Mouse (Mus musculus) brown adipose tissue, adult 24 weeks (tissue): ENCODE measurements around the gene Rsu1. TPM values are rescaled to one million over a fixed set of nuclear protein-coding genes. Genes with fewer than 3 reads are reported as not detected.

ENCODE experiments used
- H3K27ac ChIP-seq: fragments of 200-500 bp; replicated peaks from 2 replicates; pipeline ENCODE4 v1.5.1; 2012; ENCODE audit warnings: low read depth, mild to moderate bottlenecking, low read length
- H3K4me1 ChIP-seq: fragments of 200-500 bp; 2 replicates; pipeline ENCODE4 v1.6.1; 2012; ENCODE audit warnings: low read length, mixed read lengths; ENCODE audit not compliant: control insufficient read depth, insufficient read depth, insufficient read length
- H3K4me3 ChIP-seq: fragments of 200-500 bp; 2 replicates; pipeline ENCODE4 v1.5.1; 2012; ENCODE audit warnings: low read depth, mild to moderate bottlenecking, low read length, moderate library complexity; ENCODE audit not compliant: insufficient read depth
- polyA plus RNA-seq: library from polyadenylated mRNA; stranded (reverse); fragments of >200 nt; gene quantifications from 2 replicates; pipeline ENCODE4 v1.2.4, GENCODE M21; 2012; ENCODE audit not compliant: missing spikeins, insufficient read depth, insufficient read length

The Rsu1 gene
- polyA plus RNA-seq, 1 experiment: 59.4 TPM

DNA sequence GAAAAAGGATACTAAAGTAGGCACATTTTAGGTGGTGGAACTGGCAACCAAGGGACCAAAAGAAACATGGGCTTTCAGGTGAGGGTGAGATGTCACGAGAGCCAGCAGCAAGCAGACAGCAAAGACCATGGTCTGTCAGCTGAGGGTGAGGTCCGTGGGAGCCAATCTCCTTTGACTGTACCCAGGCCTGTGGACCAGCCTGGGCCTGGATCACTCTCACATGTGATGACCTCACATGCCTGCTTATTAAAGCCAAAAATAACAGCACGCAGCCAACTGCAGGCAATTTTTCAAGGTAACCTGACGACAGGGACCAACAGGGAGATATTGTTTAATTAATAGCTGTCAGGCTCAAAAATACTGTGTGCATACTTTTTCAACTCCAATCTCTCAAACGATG lies 35.5 kb downstream of the Rsu1 start:
- Histone ChIP-seq H3K4me1 (no peaks in the 10 kb centered on the region), H3K4me3 (no peak overlapping the region), H3K27ac (no peak overlapping the region)

DNA sequence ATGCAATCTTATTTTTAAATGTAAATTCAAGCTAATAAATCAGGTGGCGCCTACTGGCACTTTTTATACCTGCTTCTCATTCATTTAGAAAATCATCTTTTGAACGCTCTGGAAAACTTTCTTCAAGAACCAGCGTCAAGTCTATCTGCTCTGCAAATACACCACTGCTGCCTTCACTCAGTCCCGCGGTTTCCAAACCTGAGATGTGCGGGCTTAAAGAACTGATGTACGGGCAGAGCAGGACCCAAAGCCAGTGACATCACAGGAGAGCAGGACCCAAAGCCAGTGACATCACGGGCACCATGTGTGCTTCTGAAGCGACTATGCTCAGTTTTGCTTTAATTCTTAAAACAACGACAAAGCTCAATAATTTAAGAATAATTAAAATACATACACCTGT lies 36.4 kb downstream of the Rsu1 start:
- Histone ChIP-seq H3K4me1 (no peaks in the 10 kb centered on the region), H3K4me3 (no peak overlapping the region), H3K27ac (no peak overlapping the region)

DNA sequence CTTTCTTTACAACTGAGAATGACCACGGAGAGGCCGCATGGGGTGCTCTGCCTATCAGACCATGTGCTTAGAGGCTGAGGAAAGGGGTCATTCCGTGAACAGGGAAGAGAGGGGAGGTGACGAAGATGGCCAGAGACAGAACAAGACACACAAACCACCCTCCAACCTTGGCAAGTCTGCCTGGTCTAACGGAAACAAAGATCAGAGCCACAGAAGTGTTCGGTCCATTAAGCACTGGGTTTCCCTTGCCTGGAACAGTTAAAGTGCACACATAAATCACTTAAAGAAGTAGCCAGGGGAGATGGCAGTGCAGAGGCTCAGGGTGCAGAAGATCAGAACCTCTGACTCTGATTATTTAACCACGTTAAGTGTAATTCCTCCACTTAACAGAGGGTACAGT lies 37.3 kb downstream of the Rsu1 start:
- Histone ChIP-seq H3K4me3 (no peak overlapping the region), H3K4me1 (0 out of 2 replicates have a peak, but pooled peaks cover 2% of the 10 kb centered on the region), H3K27ac (no peak overlapping the region)

DNA sequence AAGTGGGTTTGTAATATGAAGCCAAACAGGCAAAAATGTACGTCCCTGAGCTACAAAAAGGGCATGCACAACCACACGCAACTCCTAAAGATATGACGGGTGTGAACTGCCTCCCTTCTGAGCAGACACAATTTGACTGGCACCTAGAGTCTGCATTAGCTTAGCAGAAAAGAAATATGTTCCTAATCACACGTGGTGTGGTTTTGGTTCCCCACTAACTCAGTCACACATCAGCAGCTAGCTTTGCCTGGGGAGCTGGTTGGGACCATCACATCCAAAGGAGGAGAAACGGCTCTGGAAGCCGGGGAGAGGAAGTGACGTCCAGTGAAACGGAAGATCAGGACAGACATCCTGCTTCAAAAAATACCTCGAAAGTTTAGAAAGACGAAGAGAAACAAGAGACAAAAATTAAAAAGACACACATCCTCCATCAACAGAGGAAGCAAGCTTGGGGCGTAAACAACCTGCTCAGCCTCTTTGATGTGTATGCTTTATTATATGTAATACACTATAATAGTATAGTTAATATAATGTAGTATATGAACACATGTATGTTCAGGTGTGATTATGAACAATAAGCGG lies 37.9 kb downstream of the Rsu1 start:
- H3K27ac ChIP-seq: no peak overlapping the region

DNA sequence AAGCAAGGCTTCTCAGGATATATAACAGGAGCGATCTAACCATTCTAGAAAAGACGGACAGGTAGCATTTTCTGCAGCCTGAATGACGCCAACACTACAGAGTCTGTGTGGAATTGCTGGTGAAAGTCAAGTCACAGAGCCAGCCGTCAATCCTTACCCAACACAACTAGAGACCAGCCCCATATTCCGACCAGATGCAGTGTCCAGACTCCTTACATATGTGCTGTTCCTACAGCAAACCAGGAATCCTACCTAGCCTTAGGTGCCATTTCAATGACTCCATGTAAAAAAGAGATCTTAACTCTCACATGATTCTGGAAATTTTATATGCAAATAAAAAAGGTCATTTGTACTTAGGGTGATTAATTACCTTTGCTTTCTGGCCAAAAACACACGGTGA lies 38.9 kb downstream of the Rsu1 start:
- H3K4me3 ChIP-seq: no peak overlapping the region
- no peak overlapping the region for H3K27ac ChIP-seq
- H3K4me1 ChIP-seq: 0 out of 2 replicates have a peak, but pooled peaks cover 2% of the 10 kb centered on the region

More for the DNA sequence above, 37.9 kb downstream of the Rsu1 start:
- H3K4me3 ChIP-seq: no peak overlapping the region
- 0 out of 2 replicates have a peak, but pooled peaks cover 2% of the 10 kb centered on the region for H3K4me1 ChIP-seq

DNA sequence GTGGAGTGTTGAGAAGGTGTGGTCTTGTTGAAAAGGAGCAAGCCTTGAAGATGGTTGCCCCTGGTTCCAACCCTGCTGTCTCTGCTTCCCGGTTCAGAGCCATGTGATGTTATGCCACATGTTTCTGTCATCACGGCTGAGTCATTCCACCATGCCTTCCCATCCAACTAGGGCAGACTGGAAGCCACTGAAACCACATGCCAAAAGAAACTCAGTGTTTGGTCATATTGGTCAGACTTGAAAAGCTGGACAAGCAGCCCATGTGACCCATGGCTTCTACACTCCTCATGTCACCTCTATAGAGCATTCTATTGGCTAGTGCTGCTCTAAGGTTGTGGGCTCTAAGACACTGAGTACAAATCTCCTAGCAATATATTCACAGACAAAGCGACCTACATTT lies 41.5 kb downstream of the Rsu1 start:
- 0 out of 2 replicates have a peak, but pooled peaks cover 4% of the 10 kb centered on the region for H3K4me1 ChIP-seq
- H3K27ac ChIP-seq: 0 out of 2 replicates have a peak overlapping the region, but pooled peaks have one; percentile 20
- H3K4me3 ChIP-seq: no peak overlapping the region

DNA sequence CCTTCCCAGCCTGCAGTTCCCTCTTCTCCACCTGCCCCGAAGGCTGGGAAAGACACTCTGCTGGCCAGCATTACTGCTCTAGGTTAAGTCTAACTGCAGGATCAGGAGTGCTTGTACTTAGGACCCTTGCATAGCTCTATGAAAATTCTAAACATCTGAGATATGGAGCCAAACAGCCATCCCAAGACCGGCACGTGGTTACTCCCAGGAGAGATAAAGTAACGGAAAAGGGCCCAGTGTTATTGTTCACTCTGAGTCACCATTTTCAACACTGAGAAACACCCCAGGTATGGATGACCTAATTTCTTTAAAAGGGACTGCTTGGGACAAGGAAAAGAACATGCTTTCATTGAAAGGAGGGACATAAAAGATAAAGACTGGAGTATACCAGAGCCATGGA lies 45.2 kb downstream of the Rsu1 start:
- no peak overlapping the region for H3K27ac ChIP-seq
- H3K4me1 ChIP-seq: 0 out of 2 replicates have a peak, but pooled peaks cover 4% of the 10 kb centered on the region
- H3K4me3 ChIP-seq: no peak overlapping the region

DNA sequence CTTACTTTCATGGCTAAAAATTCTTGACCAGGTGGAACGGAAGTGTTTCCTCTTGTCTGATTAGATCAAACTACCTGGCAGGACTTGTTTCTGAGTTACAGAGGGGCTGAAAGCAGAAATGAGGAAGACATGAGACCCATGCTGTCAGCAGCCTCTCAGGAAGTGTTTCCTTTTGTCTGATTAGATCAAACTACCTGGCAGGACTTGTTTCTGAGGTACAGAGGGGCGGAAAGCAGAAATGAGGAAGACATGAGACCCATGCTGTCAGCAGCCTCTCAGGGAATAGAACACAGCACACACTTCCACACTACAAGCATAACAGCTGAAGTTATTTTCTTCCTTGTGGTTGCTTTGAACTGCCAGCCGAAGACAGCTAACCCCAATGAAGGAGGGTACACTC lies 46.7 kb downstream of the Rsu1 start:
- Histone ChIP-seq H3K4me1 (0 out of 2 replicates have a peak, but pooled peaks cover 3% of the 10 kb centered on the region), H3K4me3 (no peak overlapping the region), H3K27ac (no peak overlapping the region)

DNA sequence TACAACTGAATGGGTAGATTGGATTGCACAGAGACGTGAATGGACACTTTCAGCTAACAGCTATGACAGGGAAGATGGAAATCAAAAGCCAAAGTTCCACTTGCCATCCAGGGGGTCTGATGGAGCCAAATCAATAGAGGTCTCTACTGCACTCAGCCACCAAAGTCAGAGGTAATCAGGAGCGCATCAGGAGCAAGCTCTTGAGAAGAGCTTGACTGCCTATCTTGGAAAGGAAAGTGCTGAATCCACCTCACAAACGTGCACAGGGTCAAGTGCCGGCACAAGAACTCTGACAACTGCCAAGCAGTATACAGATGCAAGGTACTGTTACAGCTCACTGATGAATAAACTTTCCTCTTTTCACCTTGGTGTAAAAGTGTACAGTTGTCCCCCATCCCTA lies 47.8 kb downstream of the Rsu1 start:
- H3K4me1 ChIP-seq: 0 out of 2 replicates have a peak, but pooled peaks cover 2% of the 10 kb centered on the region
- no peak overlapping the region for H3K4me3 ChIP-seq

DNA sequence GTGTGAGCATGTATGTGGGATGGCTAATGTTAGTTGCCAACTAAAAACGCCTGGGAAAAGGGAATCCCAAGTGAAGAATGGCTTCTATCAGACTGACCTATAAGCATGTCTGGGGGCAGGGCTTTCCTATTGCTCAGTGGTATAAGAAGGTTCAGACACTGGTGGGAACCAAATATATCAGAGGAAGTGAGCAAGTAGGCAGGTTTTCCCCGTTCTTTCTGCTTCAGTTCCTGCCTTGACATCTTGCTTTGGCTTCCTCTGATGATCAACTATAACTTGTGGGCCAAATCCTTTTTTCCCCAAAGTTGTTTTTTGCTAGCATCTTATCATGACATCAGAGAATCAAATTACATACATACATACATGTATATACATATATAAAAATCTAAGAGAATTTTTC lies 51.1 kb downstream of the Rsu1 start:
- Histone ChIP-seq H3K4me1 (no peaks in the 10 kb centered on the region), H3K4me3 (no peak overlapping the region), H3K27ac (no peak overlapping the region)

More for the DNA sequence above, 47.8 kb downstream of the Rsu1 start:
- H3K27ac ChIP-seq: no peak overlapping the region

DNA sequence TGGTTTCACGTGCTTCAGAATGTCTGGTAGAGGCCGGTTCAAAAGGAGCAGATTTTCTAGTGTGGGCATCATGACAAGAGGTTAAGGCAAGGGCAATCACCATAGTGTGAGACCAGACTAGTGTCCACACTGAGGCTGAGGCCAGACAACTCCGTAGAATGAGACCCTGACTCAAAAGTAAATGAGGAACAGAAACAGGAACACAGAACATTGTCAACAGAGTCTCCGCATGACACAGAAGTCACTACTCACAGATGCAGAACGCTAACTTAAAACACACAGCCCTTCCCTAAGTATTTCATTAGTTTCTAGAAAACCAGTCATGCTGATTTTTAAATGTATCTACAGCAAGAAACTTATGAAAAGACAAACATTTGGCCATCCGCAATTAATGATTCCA lies 53.1 kb downstream of the Rsu1 start:
- no peaks in the 10 kb centered on the region for H3K4me1 ChIP-seq
- H3K4me3 ChIP-seq: no peak overlapping the region
- no peak overlapping the region for H3K27ac ChIP-seq

DNA sequence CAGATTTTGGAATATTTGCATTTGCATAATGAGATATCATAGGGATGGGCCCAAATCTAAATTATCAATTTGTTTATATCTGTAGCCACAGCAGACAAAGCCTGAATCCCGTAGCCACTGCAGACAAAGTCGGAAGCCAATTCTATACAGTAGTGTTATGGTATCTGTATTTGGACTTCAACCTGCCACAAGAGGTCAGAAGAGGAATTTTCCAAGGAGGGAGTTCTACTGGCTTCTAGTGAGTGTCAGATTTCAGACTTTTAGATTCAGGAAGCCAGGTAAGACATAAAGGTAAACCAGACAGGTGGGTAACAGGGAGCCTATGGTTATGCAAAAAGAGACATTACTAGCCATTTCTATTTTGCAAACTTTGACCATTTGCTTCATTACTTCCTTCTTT lies 64.4 kb downstream of the Rsu1 start:
- Histone ChIP-seq H3K4me1 (no peaks in the 10 kb centered on the region), H3K27ac (no peak overlapping the region)

DNA sequence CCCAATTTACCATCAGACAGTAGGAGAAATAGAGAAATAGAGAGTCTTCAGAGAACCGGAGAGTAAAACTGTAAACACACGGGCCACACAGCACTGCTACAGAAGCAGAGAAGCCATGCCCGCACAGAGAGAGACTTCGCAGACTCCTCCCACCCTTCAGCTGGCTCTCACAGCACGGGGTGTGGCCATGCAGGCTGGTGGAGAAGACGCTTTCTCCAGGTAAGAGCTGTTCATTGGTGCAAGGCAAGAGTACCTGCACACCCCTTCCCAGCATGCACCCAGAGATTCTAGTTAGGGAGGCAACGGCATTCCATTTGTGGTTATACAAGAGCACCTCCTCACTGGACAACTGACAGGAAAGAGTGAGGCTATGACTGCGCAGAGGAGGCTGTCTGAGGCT lies 64.8 kb downstream of the Rsu1 start:
- H3K4me3 ChIP-seq: no peak overlapping the region
- no peaks in the 10 kb centered on the region for H3K4me1 ChIP-seq
- no peak overlapping the region for H3K27ac ChIP-seq

More for the DNA sequence above, 64.4 kb downstream of the Rsu1 start:
- H3K4me3 ChIP-seq: no peak overlapping the region

DNA sequence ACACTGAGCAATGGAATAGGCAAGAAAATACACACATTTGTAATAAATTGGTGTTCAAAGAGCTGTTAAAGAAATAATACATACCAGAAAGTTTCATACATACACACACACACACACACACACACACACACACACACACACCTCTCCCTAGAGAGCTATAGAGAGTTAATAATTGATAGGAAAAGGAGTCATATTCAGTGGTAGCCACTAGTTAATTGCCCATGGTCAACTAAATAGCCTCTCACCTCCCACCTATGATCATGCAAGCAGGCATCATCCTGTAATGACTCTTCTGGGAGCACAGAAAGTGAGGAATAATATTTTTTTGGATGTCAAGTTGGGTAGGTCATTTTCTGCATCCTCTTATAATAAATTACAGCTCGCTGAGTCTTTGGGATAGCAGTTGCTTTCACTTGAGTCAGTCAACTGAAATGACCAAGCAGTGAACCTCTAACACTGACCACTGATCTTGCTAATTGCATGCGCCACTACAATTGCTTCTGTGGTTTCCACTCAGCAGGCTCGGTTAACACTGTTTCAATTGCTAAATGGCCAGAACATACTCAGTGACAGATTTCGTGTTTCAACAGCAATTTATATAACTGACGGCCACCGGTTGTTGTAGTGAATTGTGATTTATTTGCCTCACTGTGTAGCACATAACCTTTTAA lies 68.3 kb downstream of the Rsu1 start:
- no peak overlapping the region for H3K27ac ChIP-seq
- no peaks in the 10 kb centered on the region for H3K4me1 ChIP-seq
- no peak overlapping the region for H3K4me3 ChIP-seq

DNA sequence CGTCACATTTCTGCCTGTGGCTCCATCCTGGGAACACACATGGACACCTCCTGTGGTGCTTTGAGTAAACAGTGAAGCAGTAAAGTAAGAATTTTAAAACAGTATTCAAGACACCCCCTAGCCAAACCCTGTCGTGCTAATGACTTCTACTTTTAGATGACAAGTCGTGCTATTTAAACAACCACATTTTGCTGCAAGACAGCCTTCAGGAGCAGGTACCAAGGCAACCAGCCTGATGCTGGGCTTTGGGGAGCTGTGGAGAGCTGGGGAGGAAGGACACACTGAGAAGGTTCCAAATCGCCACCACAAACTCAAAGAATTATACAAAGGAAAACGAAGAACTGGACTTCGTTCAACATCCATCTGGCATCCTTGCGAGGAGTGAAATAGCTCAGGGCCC lies 71.5 kb downstream of the Rsu1 start:
- H3K4me3 ChIP-seq: no peak overlapping the region
- H3K27ac ChIP-seq: no peak overlapping the region

DNA sequence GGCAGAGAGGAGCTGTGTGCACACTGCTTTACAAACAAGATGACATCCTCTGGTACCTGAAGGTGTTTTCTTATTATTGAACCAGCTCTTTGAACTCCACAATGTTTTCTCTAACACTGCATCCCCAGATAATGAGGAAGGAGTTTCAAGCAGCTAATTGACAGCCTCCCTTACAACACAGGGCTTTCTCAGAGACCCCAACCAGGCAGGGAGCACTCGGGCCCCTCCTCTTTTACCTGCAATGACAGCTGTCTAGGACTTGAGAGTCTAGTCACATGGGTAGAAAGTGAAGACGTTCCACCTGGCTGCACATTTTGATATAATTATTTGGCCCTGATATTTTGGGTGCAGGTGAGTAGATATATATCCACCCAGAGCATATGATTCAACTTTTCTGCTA lies 72.2 kb downstream of the Rsu1 start:
- no peak overlapping the region for H3K4me3 ChIP-seq

More for the DNA sequence above, 71.5 kb downstream of the Rsu1 start:
- no peaks in the 10 kb centered on the region for H3K4me1 ChIP-seq

More for the DNA sequence above, 72.2 kb downstream of the Rsu1 start:
- Histone ChIP-seq H3K27ac (no peak overlapping the region), H3K4me1 (no peaks in the 10 kb centered on the region)
